Mouse (Mus musculus): ENCODE measurements around the gene Scn11a. TPM values are rescaled to one million over a fixed set of nuclear protein-coding genes. Genes with fewer than 3 reads are reported as not detected.

Gene Scn11a
- polyA plus RNA-seq, 1 experiment from 2014 or later = 0.15 TPM

DNA sequence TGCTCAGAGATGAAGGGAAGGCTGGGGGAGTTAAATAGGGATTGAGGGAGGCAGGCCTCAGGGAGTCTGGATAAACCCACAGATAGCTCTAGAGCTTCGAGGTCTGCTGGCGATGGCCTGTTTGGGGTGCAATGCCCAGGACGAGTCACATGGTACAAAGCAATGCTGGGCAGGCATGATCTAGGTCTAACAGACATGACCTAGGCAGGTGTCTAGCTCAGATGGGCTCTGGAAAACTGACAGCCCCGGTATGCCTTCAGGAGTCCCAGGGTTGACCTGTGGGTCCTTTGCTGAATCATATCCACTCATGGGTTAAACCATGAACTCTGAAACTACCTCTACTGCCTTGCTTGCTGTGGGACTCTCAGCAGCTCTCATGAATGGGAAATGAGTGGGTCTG lies 98.3 kb downstream of the Scn11a start:
- Histone ChIP-seq H3K9ac (replicated peaks) (no peak overlapping the region), H3K4me3 (replicated peaks) (no peak overlapping the region), H3K4me1 (replicated peaks) (peaks cover 13% of the 10 kb centered on the region), H3K9me3 (no peaks in the 10 kb centered on the region), H3K4me2 (replicated peaks) (no peak overlapping the region), H3K36me3 (no peaks in the 10 kb centered on the region), H3K27ac (no peak overlapping the region), H3K27me3 (no peaks in the 10 kb centered on the region)
- WGBS = 92% methylated on average over 4 of the region's 4 CpGs
- no peak for ATAC-seq

DNA sequence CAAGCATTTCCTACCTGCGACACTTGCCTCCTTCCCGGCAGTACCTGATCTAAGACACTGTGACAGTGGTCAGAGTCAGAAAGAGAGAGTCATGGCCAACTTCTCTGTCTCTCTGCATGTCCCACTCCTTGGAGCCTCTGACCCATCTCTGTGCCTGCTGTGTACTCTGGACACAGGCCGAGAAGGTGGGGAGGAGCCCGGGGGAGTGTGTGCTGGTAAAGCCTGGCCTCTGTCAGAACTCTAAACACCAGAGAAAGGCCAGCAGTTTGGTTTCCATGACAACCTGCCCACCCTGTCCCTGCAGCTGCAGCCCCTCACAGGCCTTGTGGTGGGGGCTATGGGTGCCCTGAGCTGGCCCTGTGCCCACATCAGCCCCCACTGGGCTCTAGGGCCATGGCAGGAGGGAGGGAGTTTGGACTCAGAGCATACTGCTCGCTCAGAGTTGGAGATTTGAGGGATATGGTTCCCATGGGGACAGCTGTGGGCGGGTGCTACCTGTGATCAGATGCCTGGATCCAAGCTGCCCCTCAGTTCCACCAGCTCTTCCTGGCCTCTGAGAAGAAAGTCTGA lies 99.9 kb downstream of the Scn11a start:
- Histone ChIP-seq H3K4me3 (replicated peaks) (no peak overlapping the region), H3K4me2 (replicated peaks) (no peak overlapping the region), H3K4me1 (replicated peaks) (peaks cover 4% of the 10 kb centered on the region; the same call in 1 of the 2 replicates), H3K27ac (no peak overlapping the region), H3K36me3 (no peaks in the 10 kb centered on the region), H3K9ac (replicated peaks) (no peak overlapping the region), H3K27me3 (no peaks in the 10 kb centered on the region), H3K9me3 (no peaks in the 10 kb centered on the region)
- 68% methylated on average over 6 of the region's 6 CpGs for WGBS
- peak; percentile 55; the same call in 1 of the 2 replicates for ATAC-seq

DNA sequence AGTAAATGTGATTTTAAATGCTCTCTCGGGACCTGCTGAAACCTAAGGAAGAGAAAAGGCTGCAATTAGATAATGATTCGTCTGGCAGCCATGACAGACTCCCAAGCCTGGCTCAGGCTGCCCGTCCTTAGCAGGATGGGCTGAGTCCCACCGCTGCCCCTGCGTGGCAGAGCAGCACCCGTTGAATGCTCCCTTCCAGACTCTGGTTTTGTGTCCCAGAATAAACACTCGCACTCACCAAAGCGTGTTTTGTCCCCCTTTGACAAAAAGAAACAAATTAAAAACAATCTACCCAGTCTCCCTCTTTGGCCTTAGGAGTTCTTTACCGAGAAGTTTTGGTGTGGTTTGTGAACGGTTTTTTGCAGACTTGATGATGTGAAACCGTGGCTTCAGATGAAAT lies 106.0 kb downstream of the Scn11a start, which contains the start of gene Scn10a:
Gene Scn10a (minus strand): TSS at position 101 of the 400 bp plus-strand sequence.
- no peaks in the 10 kb centered on the region for H3K27me3 ChIP-seq
- no peaks in the 10 kb centered on the region for H3K36me3 ChIP-seq
- WGBS = 85% methylated on average over 11 of the region's 11 CpGs
- no peak within 1 kb of the TSS for H3K9ac ChIP-seq (replicated peaks)
- no peaks in the 10 kb centered on the region for H3K9me3 ChIP-seq
- H3K27ac ChIP-seq = no peak within 1 kb of the TSS
- H3K4me2 ChIP-seq (replicated peaks) = no peak within 1 kb of the TSS
- no peaks in the 10 kb centered on the region for H3K4me1 ChIP-seq (replicated peaks)
- ATAC-seq = no peak
- no peak within 1 kb of the TSS for H3K4me3 ChIP-seq (replicated peaks)

DNA sequence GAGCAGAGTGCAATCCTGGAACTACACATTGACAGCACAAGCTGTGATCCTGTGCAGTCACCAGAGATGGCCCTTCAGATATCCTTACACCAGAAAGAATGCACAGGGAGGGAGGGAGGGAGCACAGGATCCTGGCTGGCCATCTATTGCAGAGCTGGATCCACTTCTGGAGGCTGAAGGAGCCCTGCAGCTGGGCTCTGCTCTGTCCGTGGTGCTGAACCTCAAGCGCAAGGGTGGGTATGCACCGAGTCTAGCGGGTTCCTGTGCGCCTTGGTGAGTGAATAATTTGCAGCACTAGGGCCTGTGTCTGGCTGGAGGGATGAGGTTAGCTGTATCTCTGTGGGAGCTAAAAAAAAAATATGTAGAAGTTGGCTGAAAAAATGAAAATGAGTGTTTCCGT lies 118.6 kb downstream of the Scn11a start:
- Histone ChIP-seq H3K27ac (no peak overlapping the region), H3K9ac (replicated peaks) (no peak overlapping the region), H3K4me2 (replicated peaks) (no peak overlapping the region), H3K4me1 (replicated peaks) (no peaks in the 10 kb centered on the region), H3K27me3 (no peaks in the 10 kb centered on the region), H3K4me3 (replicated peaks) (no peak overlapping the region), H3K36me3 (no peaks in the 10 kb centered on the region), H3K9me3 (no peaks in the 10 kb centered on the region)
- 13% methylated on average over 6 of the region's 6 CpGs for WGBS
- ATAC-seq = no peak

Other genes starting within 250 kb of the Scn11a start
- 0.14 and 0.20 TPM in 2 replicates for gene Scn5a, start 246.4 kb downstream of the Scn11a start, polyA plus RNA-seq (2015; fragmentation: Nextera tagmentation; extraction: Ambion mirVana)
- 0.03 and 0.04 TPM in 2 replicates for gene Scn10a, start 106.1 kb downstream of the Scn11a start, polyA plus RNA-seq (2015; fragmentation: Nextera tagmentation; extraction: Ambion mirVana)
- 74.5 and 75.3 TPM in 2 replicates for gene Wdr48, start 69.4 kb upstream of the Scn11a start, polyA plus RNA-seq (2015; fragmentation: Nextera tagmentation; extraction: Ambion mirVana)
- gene Gorasp1, start 112.1 kb upstream of the Scn11a start, polyA plus RNA-seq (2015; fragmentation: Nextera tagmentation; extraction: Ambion mirVana) = 22.9 and 23.1 TPM in 2 replicates
- gene Ttc21a, start 112.2 kb upstream of the Scn11a start, polyA plus RNA-seq (2015; fragmentation: Nextera tagmentation; extraction: Ambion mirVana) = 0.28 and 0.44 TPM in 2 replicates
- 1.1 and 1.3 TPM in 2 replicates for gene Csrnp1, start 159.2 kb upstream of the Scn11a start, polyA plus RNA-seq (2015; fragmentation: Nextera tagmentation; extraction: Ambion mirVana)
- gene Xirp1, start 198.1 kb upstream of the Scn11a start, polyA plus RNA-seq (2015; fragmentation: Nextera tagmentation; extraction: Ambion mirVana) = 0.03 TPM in 1 of 2 replicates, not detected in the other
- gene Cx3cr1, start 244.4 kb upstream of the Scn11a start, polyA plus RNA-seq (2015; fragmentation: Nextera tagmentation; extraction: Ambion mirVana) = 6.1 and 6.6 TPM in 2 replicates

Measured in midbrain, embryonic 13.5 days (tissue).